Mouse (Mus musculus): ENCODE data around the gene Notch2.

Gene Notch2

DNA sequence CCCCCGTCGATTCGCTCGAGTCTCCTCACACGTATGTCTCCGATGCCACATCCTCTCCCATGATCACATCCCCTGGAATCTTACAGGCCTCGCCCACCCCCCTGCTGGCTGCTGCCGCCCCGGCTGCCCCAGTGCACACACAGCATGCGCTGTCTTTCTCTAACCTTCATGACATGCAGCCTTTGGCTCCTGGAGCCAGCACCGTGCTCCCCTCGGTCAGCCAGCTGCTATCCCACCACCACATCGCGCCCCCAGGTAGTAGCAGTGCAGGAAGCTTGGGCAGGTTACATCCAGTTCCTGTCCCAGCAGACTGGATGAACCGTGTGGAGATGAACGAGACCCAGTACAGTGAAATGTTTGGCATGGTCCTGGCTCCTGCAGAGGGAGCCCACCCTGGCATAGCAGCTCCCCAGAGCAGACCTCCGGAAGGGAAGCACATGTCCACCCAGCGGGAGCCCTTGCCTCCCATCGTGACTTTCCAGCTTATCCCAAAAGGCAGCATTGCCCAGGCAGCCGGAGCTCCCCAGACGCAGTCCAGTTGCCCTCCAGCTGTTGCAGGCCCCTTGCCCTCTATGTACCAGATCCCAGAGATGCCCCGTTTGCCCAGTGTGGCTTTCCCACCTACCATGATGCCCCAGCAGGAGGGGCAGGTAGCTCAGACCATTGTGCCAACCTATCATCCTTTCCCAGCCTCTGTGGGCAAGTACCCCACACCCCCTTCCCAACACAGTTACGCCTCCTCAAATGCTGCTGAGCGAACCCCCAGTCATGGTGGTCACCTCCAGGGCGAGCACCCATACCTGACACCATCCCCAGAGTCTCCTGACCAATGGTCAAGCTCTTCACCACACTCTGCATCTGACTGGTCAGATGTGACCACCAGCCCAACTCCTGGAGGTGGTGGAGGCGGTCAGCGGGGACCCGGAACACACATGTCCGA, 133.4 kb downstream of the Notch2 start:
- WGBS = 92% methylated on average over 29 of the region's 29 CpGs

DNA sequence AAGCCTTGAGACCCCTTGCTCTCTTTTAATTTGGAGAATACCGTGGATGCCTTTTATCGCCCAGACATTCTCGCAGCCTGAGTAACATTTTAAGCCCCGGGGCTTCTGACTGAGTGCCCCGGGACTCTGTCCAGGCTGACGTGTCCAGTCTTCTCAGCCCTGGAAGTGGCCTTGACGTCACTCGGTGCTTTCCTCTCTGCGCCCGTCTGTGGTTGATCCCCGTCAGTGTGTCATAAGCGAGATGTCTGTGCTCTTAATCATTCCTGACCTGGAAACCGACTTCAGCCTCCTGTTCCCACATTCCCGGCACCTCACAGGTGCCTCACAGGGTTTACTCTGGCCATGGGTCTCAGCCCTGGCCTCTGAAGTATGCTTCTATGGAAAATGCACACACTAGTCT, 134.4 kb downstream of the Notch2 start:
- 94% methylated on average over 14 of the region's 14 CpGs for WGBS

GRCm38 (mm10) chr3:98149881-98150280, 136.6 kb downstream of the Notch2 start:
- 76% methylated on average over 11 of the region's 11 CpGs for WGBS

- WGBS = 67% methylated on average over 10 of the region's 10 CpGs
Measured at GRCm38 (mm10) chr3:98151016-98151415, 137.7 kb downstream of the Notch2 start.

DNA sequence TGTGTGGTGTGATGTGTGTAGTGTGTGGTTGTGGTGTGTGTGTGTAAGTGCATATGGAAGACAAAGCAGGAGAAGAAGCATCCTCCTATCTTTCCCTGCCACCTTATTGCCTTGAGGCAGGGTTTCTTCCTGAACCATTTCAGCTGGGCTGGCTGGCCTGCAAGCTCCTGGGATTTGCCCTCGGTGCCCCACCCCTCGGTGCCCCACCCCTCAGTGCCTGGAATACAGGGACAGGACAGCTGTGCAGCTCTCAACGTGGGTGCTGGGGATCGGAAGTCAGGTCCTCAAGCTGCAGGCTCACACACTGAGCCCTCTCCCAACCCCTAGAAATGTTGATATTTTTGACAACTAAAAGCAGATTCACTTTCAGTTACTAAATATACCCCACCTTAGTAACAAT, 142.8 kb downstream of the Notch2 start:
- 65% methylated on average over 4 of the region's 4 CpGs for WGBS

DNA sequence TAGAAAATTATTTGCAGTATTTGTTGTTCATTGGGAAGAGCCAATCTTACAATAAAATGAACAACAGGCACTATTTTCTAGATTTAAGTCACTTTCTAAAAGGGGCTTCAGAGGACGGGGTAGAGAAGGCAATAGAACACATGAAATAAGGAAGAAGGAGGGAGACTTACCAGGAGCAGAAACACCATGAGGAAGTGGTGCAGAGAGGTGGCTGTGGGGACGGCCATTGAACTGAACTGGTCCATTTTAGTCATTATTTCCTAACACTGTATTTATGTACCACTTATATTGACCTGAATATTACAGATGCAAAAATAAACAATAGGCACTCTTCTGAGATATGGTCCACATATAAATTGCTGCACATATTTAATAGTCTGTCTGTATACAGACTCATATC, 143.7 kb downstream of the Notch2 start:
- 82% methylated on average over 2 of the region's 2 CpGs for WGBS

DNA sequence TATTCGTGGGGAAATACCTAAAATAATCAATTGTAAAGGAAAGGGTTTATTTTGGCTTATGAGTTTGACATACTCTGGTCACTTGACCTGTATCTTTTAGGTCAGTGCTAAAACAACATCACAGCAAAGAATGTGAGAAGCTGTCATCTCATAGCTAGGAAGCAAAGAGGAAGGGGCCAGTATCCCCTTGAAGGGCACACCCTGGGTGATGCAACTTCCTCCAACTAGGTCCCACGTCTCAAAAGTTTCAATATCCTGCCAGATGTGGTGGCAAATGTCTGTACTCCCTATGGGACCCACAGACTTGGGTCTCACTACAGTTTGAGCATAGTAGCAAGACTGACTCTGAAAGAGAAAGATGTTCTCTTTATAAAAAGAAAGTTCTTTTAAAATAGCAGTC, 144.3 kb downstream of the Notch2 start:
- 67% methylated on average over 2 of the region's 2 CpGs for WGBS

GRCm38 (mm10) chr3:98158646-98159045, 145.3 kb downstream of the Notch2 start:
- 82% methylated on average over 4 of the region's 4 CpGs for WGBS

GRCm38 (mm10) chr3:98159289-98159688, 146.0 kb downstream of the Notch2 start:
- 47% methylated on average over 4 of the region's 4 CpGs for WGBS

DNA sequence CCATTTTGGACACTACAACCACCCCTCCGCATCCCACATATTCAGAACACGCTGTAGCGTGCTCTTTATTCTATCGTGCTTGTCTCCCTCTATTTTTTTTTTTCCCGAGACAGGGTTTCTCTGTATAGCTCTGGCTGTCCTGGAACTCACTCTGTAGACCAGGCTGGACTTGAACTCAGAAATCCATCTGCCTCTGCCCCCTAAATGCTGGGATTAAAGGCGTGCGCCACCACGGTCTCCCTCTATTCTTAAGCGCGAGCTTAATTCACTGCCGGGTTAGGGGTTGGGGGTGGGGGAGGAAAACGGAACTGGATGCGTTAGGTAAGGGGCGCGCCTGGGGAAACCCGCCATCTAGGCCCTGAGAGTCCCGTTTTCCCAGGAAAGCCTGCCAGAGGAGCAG, 147.0 kb downstream of the Notch2 start, which contains the start of gene Adam30:
Adam30 (plus strand) TSS at position 301 of the 400 bp plus-strand sequence.
- 88% methylated on average over 17 of the region's 17 CpGs for WGBS

GRCm38 (mm10) chr3:98178340-98178739, 165.0 kb downstream of the Notch2 start:
- WGBS = 40% methylated on average over 4 of the region's 4 CpGs

- 35% methylated on average over 7 of the region's 7 CpGs for WGBS
Measured at GRCm38 (mm10) chr3:98180805-98181204, 167.5 kb downstream of the Notch2 start.

- WGBS = 55% methylated on average over 10 of the region's 10 CpGs
Measured at GRCm38 (mm10) chr3:98185163-98185714, 171.9 kb downstream of the Notch2 start.

- WGBS = 88% methylated on average over 3 of the region's 3 CpGs
Measured at GRCm38 (mm10) chr3:98187777-98188176, 174.4 kb downstream of the Notch2 start.

- 55% methylated on average over 9 of the region's 9 CpGs for WGBS
Measured at GRCm38 (mm10) chr3:98197711-98198532, 184.6 kb downstream of the Notch2 start.

GRCm38 (mm10) chr3:98199747-98200146, 186.4 kb downstream of the Notch2 start:
- WGBS = 82% methylated on average over 5 of the region's 5 CpGs
